Mouse (Mus musculus) frontal cortex, adult 2 months (tissue): Measurements from ENCODE around the gene Usp33. TPM values are rescaled to one million over a fixed set of nuclear protein-coding genes. Genes with fewer than 3 reads are reported as not detected.
A peak's percentile ranks its signal among the peaks of the same experiment; 100 is the strongest.

ENCODE experiments used
- DNase-seq, 2 experiments: peaks; one replicate each; pipeline ENCODE4 v3.0.0; 2022; ENCODE audit warnings: low spot score in 1 of 2; ENCODE audit errors: extremely low spot score in 1 of 2
- polyA plus RNA-seq: library from polyadenylated mRNA; depleted of rRNA; stranded (reverse); fragments of >200 nt; gene quantifications from 2 replicates; pipeline ENCODE4 v1.2.3, GENCODE M21; 2012; rRNA removed

Gene Usp33
- polyA plus RNA-seq, 1 experiment = 99.5 TPM

GRCm38 (mm10) chr3:152400441-152400840, 54.2 kb downstream of the Usp33 start:
- no peak for DNase-seq

GRCm38 (mm10) chr3:152400875-152401274, 54.6 kb downstream of the Usp33 start:
- no peak for DNase-seq

DNA sequence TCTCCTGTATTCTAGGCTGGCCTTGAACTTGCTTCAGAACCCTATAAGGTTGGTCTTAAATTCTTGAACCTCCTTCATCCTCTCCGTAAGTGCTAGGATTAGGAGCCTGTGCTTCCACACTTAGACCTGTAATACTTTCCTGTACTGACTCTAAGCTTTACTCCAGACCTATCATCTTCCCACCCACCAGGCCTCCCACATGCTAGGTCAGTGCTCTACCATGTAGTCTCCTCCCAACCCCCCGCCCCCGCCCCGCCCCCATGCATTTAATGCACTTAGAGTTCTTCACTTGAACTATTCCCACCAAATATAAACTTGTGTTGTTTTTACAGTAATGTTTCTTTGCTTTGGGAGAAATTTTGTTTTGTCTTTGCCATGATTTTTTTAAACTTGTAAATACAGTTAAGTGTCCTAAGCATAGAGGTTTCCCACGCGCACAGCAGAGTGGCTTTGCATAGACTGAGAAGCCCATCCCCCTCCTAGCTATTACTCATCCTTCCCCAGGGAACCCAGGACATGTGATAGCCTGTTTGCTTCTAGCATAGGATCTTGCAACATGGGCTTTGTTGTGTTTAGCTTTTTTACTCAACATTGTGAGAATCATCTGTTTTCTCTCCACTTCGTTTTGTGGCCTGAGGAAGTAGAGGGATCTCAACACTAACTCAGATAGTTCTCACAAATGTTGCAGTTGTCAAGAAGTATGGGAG, 55.8 kb downstream of the Usp33 start:
- peak in 1 of 2 experiments; percentile 37 for DNase-seq

DNA sequence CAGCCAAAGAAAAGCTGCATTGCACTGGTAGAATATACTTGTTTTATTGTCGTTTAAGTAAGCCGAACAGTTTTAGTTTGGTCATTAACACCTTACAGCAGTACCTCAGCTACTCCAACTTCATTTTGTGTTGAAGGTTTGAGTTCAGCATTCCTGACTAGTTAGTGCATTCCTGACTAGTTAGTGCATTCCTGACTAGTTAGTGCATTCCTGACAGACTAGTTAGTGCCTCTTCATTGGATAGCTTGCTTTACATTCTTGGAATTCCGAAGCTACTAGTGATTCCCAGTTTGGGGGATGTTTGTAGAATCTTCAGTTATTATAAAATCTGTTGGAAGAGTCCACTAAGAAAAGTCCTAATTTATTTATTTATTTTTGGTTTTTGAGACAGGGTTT, 56.4 kb downstream of the Usp33 start:
- DNase-seq = no peak

DNA sequence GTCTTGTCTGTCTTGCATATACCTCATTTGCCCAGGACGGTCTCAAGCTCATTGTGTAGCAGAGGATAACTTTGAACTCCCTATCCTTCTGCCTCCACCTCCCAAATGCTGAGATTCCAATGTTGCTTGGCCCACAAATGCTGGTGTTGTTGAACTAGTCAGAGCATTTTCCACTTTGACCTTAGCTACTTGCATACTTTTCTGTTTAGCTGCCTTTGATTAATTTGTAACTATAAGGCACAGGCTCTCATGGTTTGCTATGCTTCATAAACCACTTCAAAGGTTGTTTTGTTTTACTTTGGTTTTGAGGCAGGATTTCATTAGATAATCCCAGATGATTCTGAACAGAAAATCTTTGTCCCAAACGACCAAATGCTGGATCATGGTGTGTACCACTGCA, 57.5 kb downstream of the Usp33 start:
- DNase-seq = no peak

DNA sequence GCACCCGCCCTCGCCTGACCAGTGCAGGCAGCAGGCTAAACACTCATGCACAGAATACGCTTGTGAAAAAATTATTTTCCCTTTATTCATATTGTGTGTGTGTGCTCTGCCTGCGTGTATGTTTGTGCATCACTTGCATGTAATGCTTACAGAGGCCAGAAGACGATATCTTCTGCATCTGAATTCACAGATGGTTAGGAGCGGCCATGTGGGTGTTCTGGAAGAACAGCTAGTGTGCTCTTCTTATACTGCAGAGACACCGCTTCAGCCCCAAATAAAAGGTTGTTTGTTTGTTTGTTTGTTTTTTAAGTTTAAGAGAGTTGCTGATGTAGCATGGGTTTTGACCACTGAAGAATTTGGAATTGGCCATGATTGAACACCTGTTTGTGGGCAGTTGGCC, 59.1 kb downstream of the Usp33 start:
- DNase-seq = peak in 1 of 2 experiments; percentile 19

GRCm38 (mm10) chr3:152405978-152406640, 59.8 kb downstream of the Usp33 start:
- no peak for DNase-seq

GRCm38 (mm10) chr3:152410980-152411551, 64.8 kb downstream of the Usp33 start:
- DNase-seq = no peak

DNA sequence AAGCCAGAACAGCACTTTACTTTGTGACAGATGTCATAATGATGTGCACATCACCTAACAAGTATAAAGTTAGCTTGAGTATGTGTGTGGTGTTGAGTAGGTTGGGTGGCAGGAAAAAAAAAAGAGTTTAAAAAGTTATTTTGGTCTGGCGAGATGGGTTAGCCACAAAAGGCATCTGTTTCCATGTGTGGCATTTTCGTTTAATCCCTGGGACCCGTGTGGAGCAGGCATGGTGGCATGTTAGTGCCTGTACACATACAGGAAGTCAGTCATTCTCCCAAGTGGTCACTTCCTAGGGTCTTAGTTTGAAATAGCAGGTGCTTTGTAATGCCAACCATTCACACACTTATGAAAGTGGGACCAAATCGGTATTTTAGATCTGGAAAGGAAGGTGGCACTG, 66.1 kb downstream of the Usp33 start:
- no peak for DNase-seq

- DNase-seq = peak in 1 of 2 experiments; percentile 46
These were observed 82.6 kb downstream of the Usp33 start for GRCm38 (mm10) chr3:152428925-152429324.

DNA sequence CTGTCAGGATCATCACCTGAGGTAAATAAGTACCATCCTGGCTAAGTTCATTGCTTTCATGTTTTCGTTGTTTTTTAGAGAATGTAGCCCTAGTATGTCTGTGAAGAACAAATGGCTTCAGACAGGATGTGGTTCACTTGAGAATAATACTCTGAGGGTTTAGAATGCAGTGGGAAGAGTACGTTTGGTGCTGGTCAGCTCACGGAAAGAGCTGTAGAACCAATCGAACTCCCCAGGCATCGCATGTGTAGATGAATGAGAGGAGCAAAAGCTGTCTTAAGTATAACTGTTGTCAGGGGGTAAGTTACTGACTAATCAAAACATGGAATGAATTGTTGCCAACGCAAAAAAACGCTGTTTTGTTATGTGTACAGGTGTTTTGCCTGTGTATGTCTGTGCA, 86.4 kb downstream of the Usp33 start:
- DNase-seq = no peak

GRCm38 (mm10) chr3:152435590-152435989, 89.3 kb downstream of the Usp33 start:
- no peak for DNase-seq

GRCm38 (mm10) chr3:152438068-152438467, 91.8 kb downstream of the Usp33 start:
- no peak for DNase-seq

- DNase-seq = no peak
These were observed 96.5 kb downstream of the Usp33 start for GRCm38 (mm10) chr3:152442795-152443194.

Other genes with a start within 250 kb of the Usp33 start
- gene Gipc2, start 180.2 kb upstream of the Usp33 start, polyA plus RNA-seq = 2.7 and 3.9 TPM in 2 replicates
- gene Dnajb4, start 136.2 kb upstream of the Usp33 start, polyA plus RNA-seq = 45.3 and 49.9 TPM in 2 replicates
- 95.9 and 109 TPM in 2 replicates for gene Fubp1, start 136.1 kb upstream of the Usp33 start, polyA plus RNA-seq
- gene Nexn, start 80.1 kb upstream of the Usp33 start, polyA plus RNA-seq = 1.6 and 2.0 TPM in 2 replicates
- 42.3 and 47.2 TPM in 2 replicates for gene Miga1, start 6.1 kb upstream of the Usp33 start, polyA plus RNA-seq
- 25.7 and 26.3 TPM in 2 replicates for gene Zzz3, start 49.0 kb downstream of the Usp33 start, polyA plus RNA-seq